26 mouse cellular contexts compared by ENCODE assay signal in the genomic region with DNA sequence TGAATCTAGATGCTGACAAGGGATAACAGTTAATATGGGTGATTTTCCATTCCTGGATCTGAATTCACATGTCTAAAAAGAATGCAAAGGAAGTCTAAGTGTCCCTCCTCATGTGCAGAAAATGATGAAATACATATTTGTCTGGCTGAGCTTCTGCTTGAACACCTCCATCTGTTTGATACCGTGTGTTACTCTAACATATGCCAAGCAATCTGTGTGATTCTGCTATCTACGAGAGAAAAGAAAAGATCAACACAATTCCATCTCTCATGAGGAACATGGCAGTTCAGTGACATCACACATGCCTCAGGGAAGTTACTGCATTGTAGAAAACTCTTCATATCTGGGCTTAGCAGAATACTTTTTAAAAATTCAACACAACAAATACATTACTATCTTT.
A peak's percentile ranks its signal among the peaks of the same experiment; 100 is the strongest.
DNase-seq lines count a peak whose midpoint lies in the region; ATAC-seq and TF ChIP-seq lines count a peak whose summit lies in the region.
"Had no signal": no experiment of that assay in that cellular context is flagged by ENCODE, and none has a peak within 500 bp of the region (broad histone marks: within the 10 kb centered on the region; RNA-seq: fewer than 3 reads in every experiment).

No protein-coding gene starts in this region.

- WGBS in hindbrain, postnatal 0 days, result 62% methylated on average over 2 of the region's 2 CpGs
- WGBS in hindbrain, embryonic 12.5 days, result 83% methylated on average over 2 of the region's 2 CpGs
- WGBS in intestine, embryonic 15.5 days, result 71% methylated on average over 2 of the region's 2 CpGs

- peak; percentile 8 for DNase-seq in cerebellum, adult 9-10 months
- DNase-seq in cerebellum, adult 8-10 months, result no peak
- peak; percentile 20 for DNase-seq in hindbrain, postnatal 0 days (ENCODE audit: low spot score)
- peak; percentile 1 for DNase-seq in retina, postnatal 1 day
- DNase-seq in retina, embryonic 14.5 days (ENCODE audit: low spot score), result no peak
- DNase-seq: adrenal gland, postnatal 10 days; cerebellum, adult 11 months; gastrocnemius, postnatal 36 days; heart, adult 2 months; kidney, adult 2 months; kidney, postnatal 10 days; liver; lung, postnatal 36 days; thymus, adult 18-20 months; thymus, postnatal 4 days had no signal

- no peak overlapping the region for H3K4me2 ChIP-seq in hindbrain, postnatal 0 days (ENCODE audit: low read depth, low read length)
- H3K4me2 ChIP-seq in hindbrain, embryonic 12.5 days (replicated peaks), result no peak overlapping the region
- H3K4me2 ChIP-seq in intestine, embryonic 15.5 days (replicated peaks), result no peak overlapping the region
- H3K4me2 ChIP-seq: hindbrain, embryonic 13.5 days; liver, embryonic 15.5 days; lung, embryonic 15.5 days; midbrain, embryonic 13.5 days; neural tube, embryonic 12.5 days; stomach, embryonic 15.5 days had no signal

- H3K4me1 ChIP-seq in hindbrain, postnatal 0 days (ENCODE audit: insufficient read depth, low read length), result no peaks in the 10 kb centered on the region
- no peaks in the 10 kb centered on the region for H3K4me1 ChIP-seq in hindbrain, embryonic 12.5 days
- no peaks in the 10 kb centered on the region for H3K4me1 ChIP-seq in intestine, embryonic 15.5 days (replicated peaks)
- H3K4me1 ChIP-seq: hindbrain, embryonic 13.5 days; limb, embryonic 10.5 days; liver, embryonic 15.5 days; lung, embryonic 15.5 days; megakaryocyte, embryonic 14.5 days; midbrain, embryonic 13.5 days; neural tube, embryonic 12.5 days; stomach, embryonic 15.5 days had no signal

- no peaks in the 10 kb centered on the region for H3K9me3 ChIP-seq in hindbrain, postnatal 0 days (ENCODE audit: low read length)
- H3K9me3 ChIP-seq in hindbrain, embryonic 12.5 days (replicated peaks), result no peaks in the 10 kb centered on the region
- H3K9me3 ChIP-seq in intestine, embryonic 15.5 days, result no peaks in the 10 kb centered on the region
- H3K9me3 ChIP-seq: hindbrain, embryonic 13.5 days; liver, embryonic 15.5 days; lung, embryonic 15.5 days; midbrain, embryonic 13.5 days; neural tube, embryonic 12.5 days; stomach, embryonic 15.5 days had no signal

- H3K9ac ChIP-seq in hindbrain, postnatal 0 days (replicated peaks; ENCODE audit: low read length), result no peak overlapping the region
- no peak overlapping the region for H3K9ac ChIP-seq in hindbrain, embryonic 12.5 days
- no peak overlapping the region for H3K9ac ChIP-seq in intestine, embryonic 15.5 days
- H3K9ac ChIP-seq: hindbrain, embryonic 13.5 days; liver, embryonic 15.5 days; lung, embryonic 15.5 days; midbrain, embryonic 13.5 days; neural tube, embryonic 12.5 days; stomach, embryonic 15.5 days had no signal

- H3K27ac ChIP-seq in hindbrain, postnatal 0 days, result no peak overlapping the region
- no peak overlapping the region for H3K27ac ChIP-seq in hindbrain, embryonic 12.5 days
- H3K27ac ChIP-seq in intestine, embryonic 15.5 days, result no peak overlapping the region
- H3K27ac ChIP-seq: heart, adult 2 months; hindbrain, embryonic 13.5 days; limb, embryonic 10.5 days; liver, embryonic 15.5 days; lung, embryonic 15.5 days; midbrain, embryonic 13.5 days; neural tube, embryonic 12.5 days; stomach, embryonic 15.5 days had no signal

- H3K36me3 ChIP-seq in hindbrain, postnatal 0 days (ENCODE audit: insufficient read depth, low read length), result no peaks in the 10 kb centered on the region
- H3K36me3 ChIP-seq in hindbrain, embryonic 12.5 days, result no peaks in the 10 kb centered on the region
- H3K36me3 ChIP-seq in intestine, embryonic 15.5 days, result no peaks in the 10 kb centered on the region
- H3K36me3 ChIP-seq: hindbrain, embryonic 13.5 days; limb, embryonic 10.5 days; liver, embryonic 15.5 days; lung, embryonic 15.5 days; midbrain, embryonic 13.5 days; neural tube, embryonic 12.5 days; stomach, embryonic 15.5 days had no signal

- H3K4me3 ChIP-seq in hindbrain, postnatal 0 days (ENCODE audit: low read length), result no peak overlapping the region
- no peak overlapping the region for H3K4me3 ChIP-seq in hindbrain, embryonic 12.5 days
- no peak overlapping the region for H3K4me3 ChIP-seq in intestine, embryonic 15.5 days (replicated peaks)
- H3K4me3 ChIP-seq: heart, adult 2 months; hindbrain, embryonic 13.5 days; limb, embryonic 10.5 days; liver, embryonic 15.5 days; lung, embryonic 15.5 days; megakaryocyte, embryonic 14.5 days; midbrain, embryonic 13.5 days; neural tube, embryonic 12.5 days; stomach, embryonic 15.5 days had no signal

- H3K27me3 ChIP-seq in hindbrain, postnatal 0 days (ENCODE audit: insufficient read depth, low read length), result no peaks in the 10 kb centered on the region
- no peaks in the 10 kb centered on the region for H3K27me3 ChIP-seq in hindbrain, embryonic 12.5 days
- no peaks in the 10 kb centered on the region for H3K27me3 ChIP-seq in intestine, embryonic 15.5 days (replicated peaks)
- H3K27me3 ChIP-seq: hindbrain, embryonic 13.5 days; liver, embryonic 15.5 days; lung, embryonic 15.5 days; megakaryocyte, embryonic 14.5 days; midbrain, embryonic 13.5 days; neural tube, embryonic 12.5 days; stomach, embryonic 15.5 days had no signal

- no peak for TF ChIP-seq CTCF in hindbrain, postnatal 0 days (IDR thresholded peaks at IDR 0.05; ENCODE audit: low read depth)

- no peak for ATAC-seq in hindbrain, postnatal 0 days
- ATAC-seq in hindbrain, embryonic 12.5 days (ENCODE audit: low FRiP score), result no peak
- ATAC-seq in intestine, embryonic 15.5 days, result no peak
- ATAC-seq: inflammation-experienced regulatory T-cells, adult 6 months; midbrain, embryonic 13.5 days had no signal

Comparison
In these comparisons a context has a peak if more than half of its experiments do, and no peak if none do; other contexts are left out.
1. DNase-seq: peak in cerebellum, adult 9-10 months (single experiment), hindbrain, postnatal 0 days (single experiment) and retina, postnatal 1 day (single experiment); none in cerebellum, adult 8-10 months (single experiment) and retina, embryonic 14.5 days (single experiment).